Mouse (Mus musculus): ENCODE data around the gene Ccl22.

The Ccl22 gene

DNA sequence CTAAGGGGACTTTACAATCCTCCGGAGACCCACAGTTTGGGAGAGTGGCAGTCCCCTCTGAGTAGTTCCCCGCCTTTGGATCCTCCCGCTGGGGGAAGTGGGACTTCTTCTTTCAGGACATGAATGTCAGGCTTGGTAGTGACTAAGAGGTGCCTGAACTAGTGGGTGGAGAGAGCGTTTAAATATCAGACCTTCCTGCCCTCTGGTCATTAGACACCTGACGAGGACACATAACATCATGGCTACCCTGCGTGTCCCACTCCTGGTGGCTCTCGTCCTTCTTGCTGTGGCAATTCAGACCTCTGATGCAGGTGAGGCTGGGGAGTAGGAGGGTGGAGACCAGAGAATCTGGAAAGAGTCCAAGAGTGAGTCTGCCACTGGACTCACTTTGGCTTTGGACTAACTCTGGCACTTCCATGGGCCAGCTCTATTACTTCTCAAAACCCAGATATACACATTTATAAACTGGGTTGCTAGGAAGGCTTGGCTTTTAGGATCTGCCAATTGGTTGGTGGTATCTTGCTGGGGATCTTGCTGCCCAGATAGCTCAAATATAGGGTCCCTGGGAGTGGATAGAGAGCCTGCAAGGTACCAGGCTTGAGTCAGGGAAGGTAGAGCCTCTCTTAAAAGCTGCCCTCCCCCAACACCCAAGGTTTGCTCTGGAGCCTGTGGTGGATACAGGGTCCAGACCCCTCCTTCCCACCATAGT is at the start of gene Ccl22:
Gene Ccl22 (plus strand): TSS at position 115 of the 709 bp plus-strand sequence.
- no peak for DNase-seq

GRCm38 (mm10) chr8:94695994-94696384 is 49.4 kb upstream of the Ccl22 start, which contains the start of gene Pllp:
TSS of gene Pllp (minus strand) at chr8:94696278.
- no peak for DNase-seq

- DNase-seq: no peak
These were observed 48.8 kb upstream of the Ccl22 start for GRCm38 (mm10) chr8:94696566-94696965.

- DNase-seq: no peak
These were observed 47.4 kb upstream of the Ccl22 start for GRCm38 (mm10) chr8:94697956-94698355.

GRCm38 (mm10) chr8:94699366-94699765 is 46.0 kb upstream of the Ccl22 start:
- no peak for DNase-seq

DNA sequence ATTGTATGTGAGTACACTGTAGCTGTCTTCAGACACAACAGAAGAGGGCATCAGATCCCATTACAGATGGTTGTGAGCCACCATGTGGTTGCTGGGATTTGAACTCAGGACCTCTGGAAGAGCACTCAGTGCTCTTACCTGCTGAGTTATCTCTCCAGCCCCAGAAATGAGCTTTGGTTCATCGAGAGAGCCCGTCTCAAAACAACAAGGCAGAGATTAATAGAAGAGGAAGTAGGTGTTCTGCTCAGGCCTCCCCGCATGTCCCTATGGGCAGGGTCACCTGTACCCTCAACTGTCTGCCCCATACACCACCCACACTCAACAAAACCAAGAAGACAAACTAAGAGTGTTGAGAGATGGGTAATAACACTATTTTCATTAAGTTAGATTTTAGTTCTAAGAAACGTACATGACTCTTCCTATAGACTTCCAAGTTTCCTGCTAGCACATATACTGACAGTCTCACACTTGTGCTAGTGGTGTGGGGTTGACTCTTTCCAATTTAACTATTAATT is 44.9 kb upstream of the Ccl22 start:
- DNase-seq: no peak

DNA sequence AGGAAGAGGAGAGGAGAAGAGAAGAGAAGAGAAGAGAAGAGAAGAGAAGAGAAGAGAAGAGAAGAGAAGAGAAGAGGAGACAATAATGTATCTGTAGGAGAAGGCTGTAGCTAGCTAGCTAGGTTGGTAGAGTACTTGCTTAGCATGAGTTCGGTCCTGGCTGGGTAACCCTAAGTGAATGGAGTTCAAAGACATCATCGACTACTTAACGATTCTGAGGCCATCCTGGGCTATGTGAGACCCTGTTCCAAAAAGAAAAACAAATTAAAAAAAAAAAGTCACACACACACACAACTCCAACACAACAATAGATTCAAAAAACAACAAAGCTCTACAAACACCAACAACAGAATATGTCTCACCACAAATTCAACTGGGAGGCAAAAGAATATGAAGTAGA is 43.2 kb upstream of the Ccl22 start:
- no peak for DNase-seq

- DNase-seq: peak; percentile 61 to 74
These were observed 42.3 kb upstream of the Ccl22 start for GRCm38 (mm10) chr8:94702844-94703813.

DNA sequence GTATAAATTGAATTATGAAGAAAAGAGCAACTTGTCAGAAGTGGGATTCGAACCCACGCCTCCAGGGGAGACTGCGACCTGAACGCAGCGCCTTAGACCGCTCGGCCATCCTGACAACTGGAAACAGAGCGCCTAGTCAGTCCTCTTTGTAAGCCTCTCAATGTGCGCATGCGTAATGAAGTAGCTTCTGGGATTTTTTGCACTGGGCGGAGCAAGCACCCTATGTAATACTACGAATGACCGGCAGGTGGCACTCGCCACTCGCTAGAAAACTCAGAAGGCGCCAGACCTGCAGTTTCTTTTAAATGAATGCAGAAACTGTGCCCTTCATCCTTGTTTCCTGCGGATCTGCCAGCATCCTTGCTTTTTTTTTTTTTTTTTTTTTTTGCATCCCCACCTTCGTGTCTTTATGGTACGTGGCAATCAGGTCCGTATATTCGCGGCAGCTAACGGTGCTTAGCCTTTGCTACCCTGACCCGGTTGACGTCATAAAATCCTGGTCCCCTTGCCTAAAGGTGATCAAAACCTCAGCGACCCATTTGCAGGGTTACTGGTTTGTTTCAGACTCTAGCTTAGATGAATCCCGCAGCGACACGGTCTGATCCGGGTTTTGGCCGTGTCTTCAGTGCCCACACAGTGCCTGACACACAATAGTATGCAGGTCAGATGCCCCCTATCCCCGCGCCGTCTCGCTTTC is 41.3 kb upstream of the Ccl22 start:
- peak; percentile 83 to 91 for DNase-seq

DNA sequence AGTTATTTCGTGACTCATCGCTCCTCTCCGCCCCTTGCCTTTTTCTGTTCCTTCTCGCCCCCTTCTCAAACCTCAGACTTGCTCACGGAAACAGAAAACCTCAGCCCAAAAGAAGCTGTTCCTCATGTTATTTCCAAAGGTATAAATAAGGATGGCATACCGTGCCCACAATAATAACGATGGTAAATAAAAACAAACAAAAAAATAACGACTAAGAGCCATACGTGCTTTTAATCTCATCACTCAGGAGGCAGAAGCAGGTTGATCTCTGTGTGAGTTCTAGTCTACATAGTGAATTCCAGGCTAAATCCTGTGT is 40.8 kb upstream of the Ccl22 start:
- DNase-seq: no peak

- DNase-seq: no peak
These were observed 39.7 kb upstream of the Ccl22 start for GRCm38 (mm10) chr8:94705581-94706245.

- DNase-seq: no peak
These were observed 38.5 kb upstream of the Ccl22 start for GRCm38 (mm10) chr8:94706732-94707395.

- DNase-seq: no peak
These were observed 35.1 kb upstream of the Ccl22 start for GRCm38 (mm10) chr8:94710336-94710735.

DNA sequence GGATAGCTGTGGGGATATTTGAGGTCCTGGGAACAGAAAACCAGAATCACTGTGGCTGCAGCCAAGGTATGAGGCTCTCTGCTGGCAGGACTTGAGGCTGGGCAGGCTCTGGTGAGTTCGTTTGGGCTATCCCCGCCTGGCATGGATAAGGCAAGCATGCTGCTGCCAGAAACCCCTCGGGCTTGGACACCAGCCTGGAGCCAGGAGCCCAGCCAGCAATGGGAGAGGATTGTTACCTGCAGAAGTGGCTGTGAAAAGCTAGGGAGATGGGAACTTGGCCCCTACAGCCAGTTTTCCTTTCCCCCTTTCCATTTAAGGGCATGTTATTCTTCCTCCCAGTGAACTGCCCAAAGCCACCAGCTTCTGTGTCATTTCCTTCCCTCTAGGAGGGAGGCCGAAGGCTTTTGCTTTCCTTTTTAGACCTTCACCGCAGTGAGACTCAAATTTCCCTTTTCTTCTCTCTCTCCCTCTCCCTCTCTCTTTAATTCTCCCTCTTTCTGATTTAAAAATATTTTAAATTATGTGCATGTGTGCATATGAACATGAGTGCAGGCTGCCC is 34.2 kb upstream of the Ccl22 start:
- no peak for DNase-seq

GRCm38 (mm10) chr8:94714556-94714955 is 30.8 kb upstream of the Ccl22 start:
- DNase-seq: no peak

DNA sequence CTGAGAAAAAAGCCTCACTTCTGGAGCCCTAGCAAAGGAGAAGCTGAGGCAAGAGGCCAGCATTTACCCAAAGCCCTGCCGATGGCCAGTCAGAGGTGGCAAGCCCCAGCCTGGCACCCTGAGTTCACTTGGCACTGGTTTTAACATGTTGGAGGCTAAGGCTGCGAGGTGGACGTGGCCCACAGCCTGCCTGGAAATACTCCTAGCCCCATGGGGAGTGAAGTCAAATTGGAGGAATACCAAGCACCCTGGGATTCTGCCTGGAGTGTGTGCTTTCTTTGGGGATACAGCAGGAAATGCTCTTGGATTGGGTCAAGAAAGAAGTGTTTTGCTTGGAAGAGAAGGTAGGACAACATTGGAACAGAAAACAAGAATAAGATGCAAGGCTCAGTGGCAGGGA is 29.5 kb upstream of the Ccl22 start:
- no peak for DNase-seq

DNA sequence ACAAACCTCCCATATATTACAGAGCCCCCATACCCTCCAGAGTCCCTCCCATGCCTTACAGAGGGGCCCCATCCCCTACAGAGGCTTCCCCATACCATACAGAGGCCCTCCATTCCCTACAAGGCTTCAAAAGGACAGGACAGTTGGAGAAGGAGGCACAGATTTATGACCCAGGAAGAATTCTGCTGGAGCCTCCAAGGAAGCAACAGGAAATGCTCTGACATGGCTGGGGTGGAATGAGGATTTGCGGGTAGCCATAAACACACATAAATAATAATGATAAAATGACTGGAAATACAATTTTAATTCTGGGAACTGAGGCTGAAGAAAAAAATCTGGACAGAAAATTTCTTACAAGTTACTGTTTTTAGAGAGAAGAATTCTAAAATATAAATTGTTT is 28.5 kb upstream of the Ccl22 start:
- DNase-seq: no peak

GRCm38 (mm10) chr8:94725998-94726397 is 19.4 kb upstream of the Ccl22 start:
- DNase-seq: no peak

- DNase-seq: no peak
These were observed 16.1 kb upstream of the Ccl22 start for GRCm38 (mm10) chr8:94729301-94729700.

DNA sequence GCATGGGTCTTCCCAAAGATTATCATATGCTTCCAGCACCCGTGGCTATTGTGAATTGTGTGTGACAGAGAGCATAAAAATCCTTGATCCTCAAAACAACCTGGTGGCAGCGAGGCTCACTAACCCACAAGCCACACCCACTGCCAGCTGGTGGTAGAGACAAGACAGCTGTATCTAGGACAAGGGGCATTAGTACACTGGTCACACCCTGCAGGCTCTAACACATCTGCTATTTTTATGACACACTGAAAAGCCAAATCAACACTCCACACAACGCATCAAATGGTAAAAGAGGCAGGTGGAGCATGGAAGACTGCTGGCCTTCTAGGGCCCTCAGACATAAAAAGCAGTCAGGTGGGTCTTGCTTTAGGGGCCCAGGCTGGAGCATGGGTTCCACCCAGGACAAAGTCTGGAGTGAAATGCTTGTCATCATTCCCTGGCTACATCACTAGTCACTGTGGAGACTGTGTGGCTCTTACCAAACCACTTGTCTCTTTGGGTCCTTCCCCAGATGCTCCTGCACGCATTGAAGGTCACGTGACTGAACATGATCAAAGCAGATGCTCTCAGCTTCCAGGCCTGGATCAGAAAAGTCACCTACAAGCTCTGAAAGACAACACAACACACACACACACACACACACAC is 11.4 kb upstream of the Ccl22 start:
- DNase-seq: no peak

GRCm38 (mm10) chr8:94734735-94735350 is 10.5 kb upstream of the Ccl22 start:
- no peak for DNase-seq

All from thymus, adult 18-20 months (tissue).